ENCODE assay signal across 29 mouse cellular contexts in the genomic region with DNA sequence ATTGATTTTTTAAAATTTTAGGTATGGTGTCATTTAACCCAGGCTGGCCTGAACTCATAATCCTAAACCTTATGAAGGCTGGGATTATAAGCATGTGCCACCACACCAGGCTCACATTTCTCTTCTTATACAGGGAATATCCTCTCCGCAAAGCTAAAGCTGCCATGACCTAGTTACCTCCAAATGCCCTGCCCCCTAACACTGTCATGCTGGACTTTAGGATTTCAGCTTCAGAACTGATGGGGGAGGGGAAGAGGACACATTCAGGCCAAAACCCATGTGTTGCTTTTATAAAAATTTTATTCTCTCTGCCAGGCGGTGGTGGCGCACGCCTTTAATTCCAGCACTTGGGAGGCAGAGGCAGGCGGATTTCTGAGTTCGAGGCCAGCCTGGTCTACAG. TPM values are rescaled to one million over a fixed set of nuclear protein-coding genes. Genes with fewer than 3 reads are reported as not detected.
A peak's percentile ranks its signal among the peaks of the same experiment; 100 is the strongest.
DNase-seq lines count a peak whose midpoint lies in the region; ATAC-seq and TF ChIP-seq lines count a peak whose summit lies in the region.
"Had no signal": no experiment of that assay in that cellular context is flagged by ENCODE, and none has a peak within 500 bp of the region (broad histone marks: within the 10 kb centered on the region; RNA-seq: fewer than 3 reads in every experiment).

No protein-coding gene starts in this region.

- peaks cover 9% of the 10 kb centered on the region for H3K9me3 ChIP-seq in liver, embryonic 12.5 days (replicated peaks)
- H3K9me3 ChIP-seq in limb, embryonic 10.5 days (replicated peaks) = no peaks in the 10 kb centered on the region
- H3K9me3 ChIP-seq: heart, embryonic 15.5 days; hindbrain, embryonic 13.5 days had no signal

- H3K79me2 ChIP-seq in liver, adult 2 months (ENCODE audit: control insufficient read depth, insufficient read depth, low read length) = no peaks in the 10 kb centered on the region

- no peak for TF ChIP-seq POLR2A in liver, adult 2 months (IDR thresholded peaks at IDR 0.05; ENCODE audit: extremely low read depth, insufficient read depth, low read length)

- 38% methylated on average over 6 of the region's 6 CpGs for WGBS in liver, adult 2 months
- 85% methylated on average over 6 of the region's 6 CpGs for WGBS in liver, embryonic 12.5 days (ENCODE audit: insufficient replicate concordance)
- WGBS in limb, embryonic 10.5 days = 95% methylated on average over 6 of the region's 6 CpGs

- no peak overlapping the region for H3K4me2 ChIP-seq in liver, embryonic 12.5 days
- H3K4me2 ChIP-seq: embryonic facial prominence, embryonic 13.5 days; forebrain, embryonic 13.5 days; heart, embryonic 12.5 days; heart, embryonic 15.5 days; hindbrain, embryonic 13.5 days had no signal

- no peak for TF ChIP-seq CTCF in liver, adult 2 months (IDR thresholded peaks at IDR 0.05; ENCODE audit: low read depth, low read length)

- H3K27ac ChIP-seq in liver, adult 2 months (replicated peaks; ENCODE audit: insufficient read depth, low read depth, low read length) = peak overlapping the region; percentile 88
- no peak overlapping the region for H3K27ac ChIP-seq in liver, embryonic 12.5 days
- no peak overlapping the region for H3K27ac ChIP-seq in limb, embryonic 10.5 days
- H3K27ac ChIP-seq: embryonic facial prominence, embryonic 10.5 days; embryonic facial prominence, embryonic 13.5 days; forebrain, embryonic 10.5 days; forebrain, embryonic 13.5 days; heart, embryonic 15.5 days; hindbrain, embryonic 10.5 days; hindbrain, embryonic 13.5 days had no signal

- no peaks in the 10 kb centered on the region for H3K36me3 ChIP-seq in liver, adult 2 months (ENCODE audit: control insufficient read depth, insufficient read depth, low read length)
- H3K36me3 ChIP-seq in liver, embryonic 12.5 days = no peaks in the 10 kb centered on the region
- H3K36me3 ChIP-seq in limb, embryonic 10.5 days = no peaks in the 10 kb centered on the region
- H3K36me3 ChIP-seq: embryonic facial prominence, embryonic 10.5 days; embryonic facial prominence, embryonic 13.5 days; forebrain, embryonic 10.5 days; heart, embryonic 12.5 days; heart, embryonic 15.5 days; hindbrain, embryonic 10.5 days; hindbrain, embryonic 13.5 days had no signal

- H3K9ac ChIP-seq in liver, adult 2 months (ENCODE audit: low read depth, low read length) = no peak overlapping the region
- H3K9ac ChIP-seq in liver, embryonic 12.5 days = no peak overlapping the region
- H3K9ac ChIP-seq: embryonic facial prominence, embryonic 13.5 days; forebrain, embryonic 13.5 days; heart, embryonic 12.5 days; heart, embryonic 15.5 days; hindbrain, embryonic 13.5 days had no signal

- no peak for ATAC-seq in liver, embryonic 12.5 days
- ATAC-seq in erythroid progenitor cell, adult 5-6 weeks (replicated peaks; ENCODE audit: low FRiP score, poor library complexity, severe bottlenecking) = peak; percentile 41; the same call in 1 of the 2 replicates
- ATAC-seq: activated CD4-positive, CD25-positive, alpha-beta regulatory T cell, adult 4 months; forebrain, embryonic 13.5 days; forebrain, embryonic 16.5 days had no signal

- DNase-seq in liver, adult 2 months (ENCODE audit: extremely low read depth, low read depth, low spot score) = peak; percentile 90
- peak; percentile 69 for DNase-seq in retina, adult 2 months (ENCODE audit: low read depth, low spot score)
- DNase-seq in retina, postnatal 7 days (ENCODE audit: low read depth, low spot score) = peak; percentile 61
- DNase-seq in limb, embryonic 10.5 days (ENCODE audit: low spot score) = no peak
- DNase-seq in gastrocnemius, adult 18-20 months (ENCODE audit: low spot score) = no peak
- DNase-seq: adrenal gland, adult 8-10 months; adrenal gland, postnatal 25 days; cerebellum, adult 11-12 months; cerebellum, adult 8-10 months; cerebellum, postnatal 10 days; cerebellum, postnatal 36 days; embryo, embryonic 11 days; gastrocnemius, postnatal 25 days; heart, adult 18-20 months; heart, postnatal 10 days; heart, postnatal 36 days had no signal

- H3K27me3 ChIP-seq in liver, adult 2 months (ENCODE audit: control insufficient read depth, insufficient read depth, low read length) = no peaks in the 10 kb centered on the region
- no peaks in the 10 kb centered on the region for H3K27me3 ChIP-seq in liver, embryonic 12.5 days (replicated peaks)
- H3K27me3 ChIP-seq in limb, embryonic 10.5 days (ENCODE audit: low read depth, poor library complexity, severe bottlenecking) = no peaks in the 10 kb centered on the region
- H3K27me3 ChIP-seq: embryonic facial prominence, embryonic 13.5 days; forebrain, embryonic 13.5 days; heart, embryonic 12.5 days; heart, embryonic 15.5 days; hindbrain, embryonic 13.5 days had no signal

- H3K4me3 ChIP-seq in liver, adult 2 months (ENCODE audit: insufficient read depth, low read depth, low read length) = no peak overlapping the region
- no peak overlapping the region for H3K4me3 ChIP-seq in liver, embryonic 12.5 days
- H3K4me3 ChIP-seq in limb, embryonic 10.5 days = no peak overlapping the region
- H3K4me3 ChIP-seq: embryonic facial prominence, embryonic 10.5 days; embryonic facial prominence, embryonic 13.5 days; erythroblast, embryonic 14.5 days; forebrain, embryonic 10.5 days; forebrain, embryonic 13.5 days; heart, embryonic 12.5 days; heart, embryonic 15.5 days; hindbrain, embryonic 10.5 days; hindbrain, embryonic 13.5 days had no signal

- H3K4me1 ChIP-seq in liver, adult 2 months (ENCODE audit: control insufficient read depth, insufficient read depth, low read length) = peaks cover 9% of the 10 kb centered on the region; the same call in 1 of the 2 replicates
- H3K4me1 ChIP-seq in liver, embryonic 12.5 days = peaks cover 7% of the 10 kb centered on the region
- no peaks in the 10 kb centered on the region for H3K4me1 ChIP-seq in limb, embryonic 10.5 days
- H3K4me1 ChIP-seq: embryonic facial prominence, embryonic 10.5 days; embryonic facial prominence, embryonic 13.5 days; forebrain, embryonic 10.5 days; forebrain, embryonic 13.5 days; heart, embryonic 12.5 days; heart, embryonic 15.5 days; hindbrain, embryonic 10.5 days; hindbrain, embryonic 13.5 days had no signal

RNA-seq across cellular contexts. Expression of gene Pithd1, which starts 6.9 kb away (rescaled TPM):
- 20.3 and 21.0 TPM in 2 replicates for total RNA-seq in liver, adult 2 months (2014; rRNA removed)
- 28.8 and 41.0 TPM in 2 replicates for polyA plus RNA-seq in liver, adult 2 months (2012; rRNA removed)
- 115 and 121 TPM in 2 replicates for polyA plus RNA-seq in liver, embryonic 12.5 days (2016; fragmentation: Nextera tagmentation; extraction: Ambion mirVana)
- 85.8 and 92.6 TPM in 2 replicates for total RNA-seq in erythroid progenitor cell, adult 5-6 weeks (2015; ENCODE audit: low replicate concordance)
- 78.3 and 100 TPM in 2 replicates for total RNA-seq in erythroid progenitor cell, adult 5-6 weeks (2017; ENCODE audit: low replicate concordance)
- polyA plus RNA-seq in limb, embryonic 10.5 days (2016; fragmentation: Nextera tagmentation; extraction: Ambion mirVana) = 73.2 and 73.6 TPM in 2 replicates
- total RNA-seq in gastrocnemius, adult 18-20 months (2021) = 10 to 100 TPM; 25.3 to 26.3 TPM

RNA-seq across cellular contexts. Expression of gene Lypla2, which starts 21.5 kb away (rescaled TPM):
- total RNA-seq in liver, adult 2 months (2014; rRNA removed) = 21.8 and 25.9 TPM in 2 replicates
- 113 and 116 TPM in 2 replicates for polyA plus RNA-seq in liver, adult 2 months (2012; rRNA removed)
- polyA plus RNA-seq in liver, embryonic 12.5 days (2016; fragmentation: Nextera tagmentation; extraction: Ambion mirVana) = 59.5 and 61.7 TPM in 2 replicates
- total RNA-seq in erythroid progenitor cell, adult 5-6 weeks (2015; ENCODE audit: low replicate concordance) = 16.3 and 18.7 TPM in 2 replicates
- 6.3 and 12.9 TPM in 2 replicates for total RNA-seq in erythroid progenitor cell, adult 5-6 weeks (2017; ENCODE audit: low replicate concordance)
- 199 and 214 TPM in 2 replicates for polyA plus RNA-seq in limb, embryonic 10.5 days (2016; fragmentation: Nextera tagmentation; extraction: Ambion mirVana)
- 10 to 100 TPM; 25.2 to 29.8 TPM for total RNA-seq in gastrocnemius, adult 18-20 months (2021)

RNA-seq across cellular contexts. Expression of gene Eloa, which starts 27.6 kb away (rescaled TPM):
- 16.1 and 16.7 TPM in 2 replicates for total RNA-seq in liver, adult 2 months (2014; rRNA removed)
- polyA plus RNA-seq in liver, adult 2 months (2012; rRNA removed) = 7.3 and 8.1 TPM in 2 replicates
- polyA plus RNA-seq in liver, embryonic 12.5 days (2016; fragmentation: Nextera tagmentation; extraction: Ambion mirVana) = 38.2 and 39.4 TPM in 2 replicates
- total RNA-seq in erythroid progenitor cell, adult 5-6 weeks (2015; ENCODE audit: low replicate concordance) = 54.8 and 64.1 TPM in 2 replicates
- 60.8 and 64.2 TPM in 2 replicates for total RNA-seq in erythroid progenitor cell, adult 5-6 weeks (2017; ENCODE audit: low replicate concordance)
- polyA plus RNA-seq in limb, embryonic 10.5 days (2016; fragmentation: Nextera tagmentation; extraction: Ambion mirVana) = 33.2 and 38.9 TPM in 2 replicates
- 10 to 100 TPM; 62.0 to 62.3 TPM for total RNA-seq in gastrocnemius, adult 18-20 months (2021)

RNA-seq across cellular contexts. Expression of gene Gale, which starts 30.4 kb away (rescaled TPM):
- total RNA-seq in liver, adult 2 months (2014; rRNA removed) = 34.2 and 38.5 TPM in 2 replicates
- polyA plus RNA-seq in liver, adult 2 months (2012; rRNA removed) = 32.0 and 33.6 TPM in 2 replicates
- 36.0 and 41.2 TPM in 2 replicates for polyA plus RNA-seq in liver, embryonic 12.5 days (2016; fragmentation: Nextera tagmentation; extraction: Ambion mirVana)
- 1.4 and 6.3 TPM in 2 replicates for total RNA-seq in erythroid progenitor cell, adult 5-6 weeks (2015; ENCODE audit: low replicate concordance)
- 3.6 and 12.2 TPM in 2 replicates for total RNA-seq in erythroid progenitor cell, adult 5-6 weeks (2017; ENCODE audit: low replicate concordance)
- 38.7 and 39.2 TPM in 2 replicates for polyA plus RNA-seq in limb, embryonic 10.5 days (2016; fragmentation: Nextera tagmentation; extraction: Ambion mirVana)
- under 1 TPM; 0.73 to 0.97 TPM for total RNA-seq in gastrocnemius, adult 18-20 months (2021)

RNA-seq across cellular contexts. Expression of gene Hmgcl, which starts 47.7 kb away (rescaled TPM):
- 179 and 187 TPM in 2 replicates for total RNA-seq in liver, adult 2 months (2014; rRNA removed)
- 266 and 291 TPM in 2 replicates for polyA plus RNA-seq in liver, adult 2 months (2012; rRNA removed)
- 67.4 and 71.1 TPM in 2 replicates for polyA plus RNA-seq in liver, embryonic 12.5 days (2016; fragmentation: Nextera tagmentation; extraction: Ambion mirVana)
- total RNA-seq in erythroid progenitor cell, adult 5-6 weeks (2015; ENCODE audit: low replicate concordance) = 24.3 and 25.2 TPM in 2 replicates
- 19.6 and 30.0 TPM in 2 replicates for total RNA-seq in erythroid progenitor cell, adult 5-6 weeks (2017; ENCODE audit: low replicate concordance)
- 68.4 and 78.9 TPM in 2 replicates for polyA plus RNA-seq in limb, embryonic 10.5 days (2016; fragmentation: Nextera tagmentation; extraction: Ambion mirVana)
- total RNA-seq in gastrocnemius, adult 18-20 months (2021) = 10 to 100 TPM; 38.5 to 40.1 TPM

Comparison
In these comparisons a context has a peak if more than half of its experiments do, and no peak if none do; other contexts are left out.
1. DNase-seq: peak in liver, adult 2 months (single experiment), retina, adult 2 months (single experiment) and retina, postnatal 7 days (single experiment); none in limb, embryonic 10.5 days (single experiment) and gastrocnemius, adult 18-20 months (single experiment).